Mouse (Mus musculus) neural tube, embryonic 13.5 days (tissue): ENCODE results near the gene Il9r. TPM values are rescaled to one million over a fixed set of nuclear protein-coding genes. Genes with fewer than 3 reads are reported as not detected.

ENCODE experiments used
- ATAC-seq: fragments of 200-750 bp; cut with Nextera tagmentation; 2 replicates; pipeline ENCODE4 v1.8.0; 2017; ENCODE audit warnings: low read depth, mild to moderate bottlenecking, moderate TSS enrichment, moderate library complexity
- H3K27ac ChIP-seq: fragments of 300-500 bp; sonication (generic); replicated peaks from 2 replicates; pipeline ENCODE4 v1.5.1; 2015; ENCODE audit warnings: moderate library complexity, mild to moderate bottlenecking, inconsistent platforms
- H3K27me3 ChIP-seq: fragments of 300-500 bp; sonication (generic); 2 replicates; pipeline ENCODE4 v1.6.1; 2015; ENCODE audit warnings: mild to moderate bottlenecking, inconsistent platforms
- H3K36me3 ChIP-seq: fragments of 300-500 bp; sonication (generic); 2 replicates; pipeline ENCODE4 v1.6.1; 2015; ENCODE audit warnings: mild to moderate bottlenecking, inconsistent platforms
- H3K4me1 ChIP-seq: fragments of 300-500 bp; sonication (generic); replicated peaks from 2 replicates; pipeline ENCODE4 v1.6.1; 2015; ENCODE audit warnings: inconsistent platforms
- H3K4me2 ChIP-seq: fragments of 300-500 bp; sonication (generic); 2 replicates; pipeline ENCODE4 v1.6.1; 2015; ENCODE audit warnings: inconsistent platforms, mild to moderate bottlenecking, moderate library complexity
- H3K4me3 ChIP-seq: fragments of 300-500 bp; sonication (generic); 2 replicates; pipeline ENCODE4 v1.5.1; 2015; ENCODE audit warnings: mild to moderate bottlenecking, inconsistent platforms
- H3K9ac ChIP-seq: fragments of 300-500 bp; sonication (generic); 2 replicates; pipeline ENCODE4 v1.6.1; 2015; ENCODE audit warnings: moderate library complexity, mild to moderate bottlenecking, inconsistent platforms
- H3K9me3 ChIP-seq: fragments of 300-500 bp; sonication (generic); 2 replicates; pipeline ENCODE4 v1.6.1; 2016; ENCODE audit warnings: inconsistent platforms
- WGBS: fragments of 180-500 bp; shearing (Covaris S2); methylation state at CpG from one replicate; pipeline ENCODE4 v1.1.7; 2015; 5-methylcytosine and 5-hydroxymethylcytosine counted together
- polyA plus RNA-seq: library from polyadenylated mRNA; unstranded; fragments of >200 nt; fragmentation: Nextera tagmentation; extraction: Ambion mirVana; gene quantifications from 2 replicates; pipeline ENCODE4 v1.2.1, GENCODE M21; 2015

The Il9r gene
- polyA plus RNA-seq, 1 experiment from 2014 or later = not detected

DNA sequence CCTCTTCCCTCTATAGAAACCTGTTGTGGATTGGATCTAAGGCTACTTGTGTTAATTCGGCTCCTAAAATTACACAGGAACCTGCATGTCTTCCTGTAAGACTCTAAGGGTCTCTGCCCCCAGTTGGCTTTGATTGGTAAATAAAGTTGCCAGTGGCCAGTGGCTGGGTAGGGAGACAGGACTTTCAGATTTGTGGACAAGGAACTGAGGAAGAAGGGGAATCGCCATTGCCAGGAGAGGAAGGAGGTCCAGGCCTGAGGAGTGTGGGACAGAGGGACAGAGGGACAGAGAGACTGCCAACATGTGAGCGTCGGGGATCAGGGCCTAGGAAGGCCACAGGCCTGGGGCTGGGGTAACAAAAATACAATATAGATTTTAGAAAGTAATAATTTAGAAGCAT is 18.8 kb downstream of the Il9r start:
- Histone ChIP-seq H3K4me2 (no peak overlapping the region), H3K27me3 (peaks cover 5% of the 10 kb centered on the region; the same call in 1 of the 2 replicates), H3K9ac (no peak overlapping the region), H3K4me3 (no peak overlapping the region), H3K27ac (no peak overlapping the region), H3K4me1 (no peaks in the 10 kb centered on the region), H3K36me3 (no peaks in the 10 kb centered on the region), H3K9me3 (no peaks in the 10 kb centered on the region)
- 84% methylated on average over 4 of the region's 4 CpGs for WGBS
- no peak for ATAC-seq

DNA sequence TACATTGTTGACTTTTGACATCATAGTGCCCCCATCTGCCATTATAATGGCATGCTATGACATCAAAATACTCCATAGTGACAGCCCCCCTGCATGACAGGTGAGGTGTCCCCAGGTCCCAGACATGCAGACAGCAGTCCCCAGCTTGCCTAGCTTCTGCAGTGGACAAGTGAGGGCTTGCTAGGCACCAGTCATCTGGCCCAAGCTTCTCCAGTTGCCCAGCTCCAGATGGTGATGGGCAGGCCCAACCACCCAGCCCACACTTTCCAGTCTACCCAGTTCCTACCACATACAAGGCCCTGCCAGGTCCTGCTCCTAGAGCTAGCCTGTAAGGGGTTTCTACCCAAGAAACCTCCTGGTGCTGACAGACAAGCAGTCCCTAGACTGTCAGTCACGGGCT is 21.6 kb downstream of the Il9r start:
- no peak overlapping the region for H3K4me3 ChIP-seq
- 91% methylated on average over 1 of the region's 1 CpGs for WGBS
- H3K4me1 ChIP-seq = no peaks in the 10 kb centered on the region
- H3K9ac ChIP-seq = no peak overlapping the region
- ATAC-seq = no peak
- H3K9me3 ChIP-seq = no peaks in the 10 kb centered on the region
- no peak overlapping the region for H3K27ac ChIP-seq
- H3K36me3 ChIP-seq = no peaks in the 10 kb centered on the region
- no peak overlapping the region for H3K4me2 ChIP-seq
- H3K27me3 ChIP-seq = peaks cover 5% of the 10 kb centered on the region; the same call in 1 of the 2 replicates

DNA sequence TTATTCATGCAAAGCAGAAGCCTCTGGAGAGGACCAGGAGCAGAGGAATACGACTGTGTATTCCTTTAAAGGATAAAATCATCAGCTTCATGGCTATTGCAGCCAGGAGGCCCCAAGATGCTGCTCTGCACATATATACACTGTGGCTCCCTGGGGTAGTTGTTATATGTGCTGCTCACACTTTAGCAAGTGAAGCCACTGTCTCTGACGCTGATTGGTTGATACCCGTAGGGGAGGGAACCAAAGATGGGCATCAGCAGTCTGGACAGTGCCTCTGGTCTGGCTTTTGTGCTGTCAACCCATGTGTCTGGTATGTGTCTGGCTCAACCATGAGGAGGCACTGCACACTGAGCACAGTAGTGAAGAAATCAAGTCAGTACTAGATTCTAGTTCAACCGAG is 33.4 kb downstream of the Il9r start:
- Histone ChIP-seq H3K27me3 (no peaks in the 10 kb centered on the region), H3K4me2 (no peak overlapping the region), H3K36me3 (no peaks in the 10 kb centered on the region), H3K9ac (no peak overlapping the region), H3K4me1 (peaks cover 10% of the 10 kb centered on the region), H3K9me3 (no peaks in the 10 kb centered on the region), H3K27ac (no peak overlapping the region), H3K4me3 (no peak overlapping the region)
- no peak for ATAC-seq
- 74% methylated on average over 4 of the region's 4 CpGs for WGBS

DNA sequence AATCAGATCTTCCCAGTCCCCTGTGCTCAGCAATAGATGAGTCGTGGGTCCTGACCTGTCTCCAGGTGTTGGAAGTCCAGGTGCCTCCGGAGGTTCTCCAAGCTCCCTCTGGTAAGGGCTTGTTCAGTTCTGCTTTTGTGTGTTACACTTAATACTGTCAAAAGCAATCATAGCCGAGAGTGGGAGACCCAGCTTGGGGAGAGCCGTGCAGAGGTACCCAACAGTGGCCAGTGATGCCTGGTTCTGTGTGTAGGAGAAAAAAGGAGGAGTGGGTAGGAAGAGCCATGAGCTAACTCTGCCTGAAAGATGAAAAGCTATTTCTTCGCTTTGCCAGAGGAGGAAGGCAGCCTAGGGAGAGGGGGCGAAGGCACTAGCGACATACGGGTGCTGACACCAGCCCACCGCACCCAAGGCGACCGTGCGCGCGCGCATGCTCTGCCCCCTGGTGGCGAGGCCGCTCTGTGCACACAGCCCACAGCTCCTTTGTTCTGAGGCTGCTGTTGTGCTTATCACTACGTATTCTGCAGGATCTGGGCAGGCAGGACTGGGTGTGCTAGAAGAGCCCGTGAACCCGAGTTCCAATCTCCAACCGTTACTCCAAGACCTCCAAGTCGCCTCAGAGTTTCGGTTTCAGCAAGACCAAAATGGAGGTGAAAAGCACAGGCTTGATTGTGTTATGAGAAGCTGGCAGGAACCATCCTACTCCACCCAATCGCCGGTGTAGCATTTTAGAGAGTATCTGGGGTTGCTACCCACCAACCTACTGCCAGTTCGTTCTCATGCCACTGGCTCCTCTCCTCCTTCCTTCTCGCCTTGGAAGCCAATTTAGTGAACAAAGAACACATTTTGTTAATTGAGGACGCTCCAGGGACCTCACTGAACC is 37.9 kb downstream of the Il9r start:
- no peaks in the 10 kb centered on the region for H3K9me3 ChIP-seq
- peaks cover 40% of the 10 kb centered on the region for H3K4me1 ChIP-seq
- peak overlapping the region; percentile 55 for H3K4me2 ChIP-seq
- no peaks in the 10 kb centered on the region for H3K27me3 ChIP-seq
- peak; percentile 94 for ATAC-seq
- 11% methylated on average over 28 of the region's 28 CpGs for WGBS
- H3K27ac ChIP-seq = peak overlapping the region; percentile 90
- no peaks in the 10 kb centered on the region for H3K36me3 ChIP-seq
- H3K9ac ChIP-seq = peak overlapping the region; percentile 74
- peak overlapping the region; percentile 28 for H3K4me3 ChIP-seq

DNA sequence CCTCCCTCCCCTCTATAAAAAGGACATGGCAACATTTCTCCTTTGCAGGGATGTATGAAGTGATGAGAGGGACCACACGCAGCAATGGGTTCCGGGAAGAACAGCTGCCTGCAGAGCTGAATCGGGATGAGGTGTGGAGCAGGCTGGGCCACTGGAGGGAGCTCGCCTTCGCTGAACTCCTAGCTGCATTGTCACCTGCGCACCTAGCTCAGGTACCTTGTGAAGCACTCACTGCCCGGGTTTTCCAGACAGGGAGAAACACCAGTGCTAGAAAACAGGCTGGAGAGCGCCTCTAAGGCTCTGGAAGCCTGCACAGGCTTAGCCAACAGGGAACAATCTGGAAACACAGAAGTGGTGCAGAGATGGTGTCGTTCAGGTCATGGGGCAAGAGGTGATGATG is 38.6 kb downstream of the Il9r start:
- peaks cover 45% of the 10 kb centered on the region for H3K4me1 ChIP-seq
- peak overlapping the region; percentile 55 for H3K4me2 ChIP-seq
- H3K9me3 ChIP-seq = no peaks in the 10 kb centered on the region
- ATAC-seq = peak; percentile 68
- peak overlapping the region; percentile 28 for H3K4me3 ChIP-seq
- H3K36me3 ChIP-seq = no peaks in the 10 kb centered on the region
- WGBS = 8% methylated on average over 9 of the region's 9 CpGs
- no peaks in the 10 kb centered on the region for H3K27me3 ChIP-seq
- peak overlapping the region; percentile 74 for H3K9ac ChIP-seq
- peak overlapping the region; percentile 90 for H3K27ac ChIP-seq

DNA sequence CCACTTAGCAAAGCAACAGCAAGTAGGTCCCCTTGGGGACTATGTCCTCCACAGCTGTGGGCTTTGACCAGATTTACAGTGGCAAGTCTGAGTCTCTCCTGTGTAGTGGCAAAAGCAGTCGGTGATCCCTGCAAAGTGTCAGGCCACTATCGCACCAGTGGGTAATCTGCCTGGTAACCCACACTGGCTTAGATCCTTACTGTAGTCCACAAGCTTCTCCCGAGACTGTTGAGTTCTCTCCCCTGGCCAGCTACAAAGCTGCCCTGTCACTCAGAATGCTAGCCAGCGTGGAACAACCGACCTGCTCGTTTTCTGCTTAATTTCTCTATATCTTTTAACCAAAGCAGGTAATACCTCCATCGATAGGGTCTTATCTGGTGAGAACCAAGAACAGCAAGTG is 39.7 kb downstream of the Il9r start:
- Histone ChIP-seq H3K9me3 (no peaks in the 10 kb centered on the region), H3K27me3 (no peaks in the 10 kb centered on the region), H3K4me3 (no peak overlapping the region), H3K4me1 (peaks cover 45% of the 10 kb centered on the region), H3K9ac (no peak overlapping the region), H3K36me3 (no peaks in the 10 kb centered on the region), H3K27ac (0 out of 2 replicates have a peak overlapping the region, but pooled peaks have one; percentile 11), H3K4me2 (no peak overlapping the region)
- no peak for ATAC-seq
- WGBS = 82% methylated on average over 7 of the region's 7 CpGs

DNA sequence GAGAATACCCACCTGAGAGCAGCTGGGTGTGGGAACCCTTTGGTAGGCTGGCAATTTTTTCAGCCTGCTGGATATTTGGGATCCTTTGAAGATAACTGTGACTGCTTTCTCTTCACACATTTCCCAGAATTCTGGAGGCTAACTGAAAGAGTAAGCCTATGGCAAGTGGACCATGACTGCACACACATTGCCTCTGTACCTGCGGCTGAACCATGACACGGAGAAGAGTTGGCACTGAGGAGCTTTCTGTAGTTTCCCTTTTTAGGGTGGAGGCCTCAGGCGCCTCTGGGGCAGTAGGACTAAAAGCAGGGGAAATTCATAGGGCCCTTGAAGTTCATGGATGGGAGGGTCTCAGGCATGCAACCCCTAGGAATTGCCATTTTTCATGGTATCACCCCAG is 40.9 kb downstream of the Il9r start:
- Histone ChIP-seq H3K4me3 (no peak overlapping the region), H3K36me3 (no peaks in the 10 kb centered on the region), H3K4me1 (peaks cover 45% of the 10 kb centered on the region), H3K9ac (no peak overlapping the region), H3K27me3 (no peaks in the 10 kb centered on the region), H3K4me2 (no peak overlapping the region), H3K9me3 (no peaks in the 10 kb centered on the region), H3K27ac (peak overlapping the region; percentile 88; the same call in 1 of the 2 replicates)
- 86% methylated on average over 3 of the region's 3 CpGs for WGBS
- ATAC-seq = no peak

DNA sequence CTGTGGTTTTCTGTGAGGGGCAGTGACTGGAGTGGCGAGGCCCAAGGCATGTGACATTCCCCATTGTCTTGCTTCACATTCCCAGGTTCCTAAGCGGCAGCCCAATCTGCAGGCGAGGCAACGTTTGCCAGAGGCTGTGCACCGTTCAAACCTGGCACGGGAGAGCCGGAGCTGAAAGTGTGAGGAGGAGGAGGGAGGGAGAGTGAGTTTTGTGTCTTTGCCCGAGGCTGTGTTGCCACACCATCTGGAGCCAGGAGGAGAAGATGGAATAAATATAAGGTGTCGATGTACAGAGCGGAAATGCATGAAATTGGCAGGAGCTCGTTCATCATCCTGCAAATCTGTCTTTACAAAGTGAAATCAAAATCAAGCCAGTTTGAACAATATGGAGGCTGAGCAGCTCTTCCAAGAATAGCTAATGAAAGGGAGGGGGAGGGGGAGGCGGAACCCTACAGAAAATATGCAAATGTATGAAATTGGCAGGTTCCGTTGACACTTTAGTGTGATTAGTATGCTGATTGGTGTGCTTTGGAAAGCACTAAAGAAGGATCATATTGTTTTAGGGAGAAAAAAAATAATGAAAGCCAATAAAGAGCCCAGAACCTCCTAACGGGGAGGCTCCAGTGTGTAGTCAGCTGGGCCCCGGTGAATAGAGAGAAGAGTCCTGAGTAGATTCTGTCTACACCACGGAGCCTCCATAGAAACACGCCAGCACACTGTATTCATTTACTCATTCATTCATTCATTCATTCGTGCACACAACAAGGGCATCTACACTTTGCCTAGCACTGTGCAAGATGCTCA is 42.1 kb downstream of the Il9r start:
- no peaks in the 10 kb centered on the region for H3K9me3 ChIP-seq
- peak overlapping the region; percentile 88 for H3K27ac ChIP-seq
- no peak overlapping the region for H3K4me3 ChIP-seq
- no peaks in the 10 kb centered on the region for H3K36me3 ChIP-seq
- no peaks in the 10 kb centered on the region for H3K27me3 ChIP-seq
- 17% methylated on average over 18 of the region's 18 CpGs for WGBS
- peaks cover 45% of the 10 kb centered on the region for H3K4me1 ChIP-seq
- peak overlapping the region; percentile 43; the same call in 1 of the 2 replicates for H3K9ac ChIP-seq
- ATAC-seq = peak; percentile 52
- peak overlapping the region; percentile 29 for H3K4me2 ChIP-seq

DNA sequence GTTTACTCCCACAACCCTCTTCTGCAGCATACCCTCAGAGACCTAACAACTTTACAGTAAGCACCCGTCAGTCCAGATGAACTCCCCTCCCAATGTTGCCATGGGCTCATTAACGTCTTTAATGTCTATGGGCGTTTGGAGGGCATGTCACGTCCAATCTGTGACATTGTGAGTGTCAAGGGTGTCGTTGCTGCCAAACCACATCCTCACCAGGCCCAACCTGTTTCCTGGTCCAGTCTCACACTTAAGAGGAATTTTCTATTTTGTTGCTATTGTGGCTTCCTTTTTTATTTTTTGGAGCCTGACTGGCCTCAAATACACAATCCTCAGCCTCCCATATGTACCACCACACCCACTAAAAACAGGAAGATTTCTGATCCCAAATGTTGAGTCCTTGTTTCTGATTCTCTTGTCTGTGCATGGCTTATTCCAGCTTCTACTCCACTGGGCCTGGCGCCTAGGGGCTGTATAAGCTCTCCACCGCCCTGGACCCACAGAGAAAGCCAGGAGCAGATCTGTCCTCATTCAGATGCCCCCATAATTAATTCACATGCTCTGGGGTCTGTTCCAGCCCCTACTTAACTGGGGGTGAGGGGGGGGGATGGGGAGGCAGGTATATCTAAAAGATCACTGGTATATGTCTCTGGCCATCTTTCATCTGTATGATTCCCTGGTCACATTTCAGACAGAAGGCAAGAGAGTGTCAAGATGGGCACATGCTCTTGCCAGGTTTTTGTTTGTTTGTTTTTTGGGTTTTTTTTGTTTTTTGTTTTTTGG is 43.0 kb downstream of the Il9r start:
- H3K27ac ChIP-seq = peak overlapping the region; percentile 88
- no peaks in the 10 kb centered on the region for H3K36me3 ChIP-seq
- ATAC-seq = no peak
- H3K4me3 ChIP-seq = no peak overlapping the region
- no peak overlapping the region for H3K9ac ChIP-seq
- no peak overlapping the region for H3K4me2 ChIP-seq
- WGBS = 53% methylated on average over 7 of the region's 7 CpGs
- peaks cover 39% of the 10 kb centered on the region for H3K4me1 ChIP-seq
- H3K27me3 ChIP-seq = no peaks in the 10 kb centered on the region
- no peaks in the 10 kb centered on the region for H3K9me3 ChIP-seq

DNA sequence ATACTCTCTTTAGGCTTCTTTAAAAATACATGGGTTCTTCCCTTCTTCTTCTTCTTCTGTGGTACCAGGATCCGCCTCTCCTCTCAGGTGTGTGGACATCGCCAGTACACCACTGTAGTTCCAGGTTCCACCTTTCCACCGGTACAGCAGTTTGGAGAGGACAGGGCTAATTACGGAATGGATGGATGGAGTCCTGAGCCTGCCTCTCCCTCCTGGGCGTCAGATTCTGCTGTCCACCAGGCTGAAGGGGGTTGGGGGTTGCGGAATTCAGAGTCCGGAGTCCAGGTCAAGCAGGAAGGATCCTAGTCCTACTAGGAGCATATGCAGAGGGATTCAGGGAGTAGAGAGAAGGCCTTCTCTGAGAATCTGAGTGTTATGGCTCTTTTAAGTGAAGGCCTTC is 46.9 kb downstream of the Il9r start:
- H3K27me3 ChIP-seq = no peaks in the 10 kb centered on the region
- peaks cover 22% of the 10 kb centered on the region for H3K4me1 ChIP-seq
- no peak for ATAC-seq
- H3K27ac ChIP-seq = no peak overlapping the region
- H3K9me3 ChIP-seq = no peaks in the 10 kb centered on the region
- H3K9ac ChIP-seq = no peak overlapping the region
- 92% methylated on average over 7 of the region's 7 CpGs for WGBS
- no peaks in the 10 kb centered on the region for H3K36me3 ChIP-seq
- H3K4me2 ChIP-seq = no peak overlapping the region
- H3K4me3 ChIP-seq = no peak overlapping the region

DNA sequence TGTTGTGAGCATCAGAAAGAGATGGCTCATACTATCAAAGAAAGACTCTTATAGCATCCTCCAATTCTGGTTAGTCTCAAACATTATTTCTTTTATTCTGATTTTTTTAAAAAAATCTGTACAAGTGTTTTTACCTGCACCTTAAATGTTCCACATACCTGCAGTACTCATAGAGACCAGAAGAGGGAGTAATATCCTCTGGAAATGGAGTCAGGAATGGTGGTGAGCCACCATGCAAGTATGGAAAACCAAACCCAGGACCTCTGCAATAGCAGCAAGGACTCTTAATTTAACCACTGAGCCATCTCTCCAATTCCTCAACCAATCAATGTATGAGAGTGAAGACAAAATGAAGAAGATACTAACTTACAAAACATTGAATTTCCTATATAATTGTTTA is 47.3 kb downstream of the Il9r start:
- no peak for ATAC-seq
- Histone ChIP-seq H3K4me3 (no peak overlapping the region), H3K27me3 (no peaks in the 10 kb centered on the region), H3K36me3 (no peaks in the 10 kb centered on the region), H3K9ac (no peak overlapping the region), H3K27ac (no peak overlapping the region), H3K4me2 (no peak overlapping the region), H3K9me3 (no peaks in the 10 kb centered on the region), H3K4me1 (peaks cover 18% of the 10 kb centered on the region)

DNA sequence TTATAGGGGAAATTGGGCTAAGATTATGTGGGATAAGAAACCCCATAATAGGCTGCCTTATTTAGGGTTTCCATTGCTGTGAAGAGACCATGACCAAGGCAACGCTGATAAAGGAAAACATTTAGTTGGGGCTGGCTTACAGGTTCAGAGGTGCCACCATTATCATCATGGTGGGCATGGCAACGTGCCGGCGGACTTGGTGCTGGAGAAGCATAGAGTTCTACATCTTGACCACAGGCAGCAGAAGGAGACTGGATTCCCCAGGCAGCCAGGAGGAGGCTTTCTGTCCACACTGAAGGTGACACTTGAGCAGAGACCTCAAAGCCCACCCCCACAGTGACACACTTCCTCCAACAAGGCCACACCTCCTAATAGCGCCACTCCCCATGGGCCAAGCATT is 48.8 kb downstream of the Il9r start:
- 90% methylated on average over 5 of the region's 5 CpGs for WGBS
- no peak overlapping the region for H3K9ac ChIP-seq
- H3K4me3 ChIP-seq = no peak overlapping the region
- H3K27me3 ChIP-seq = no peaks in the 10 kb centered on the region
- no peaks in the 10 kb centered on the region for H3K36me3 ChIP-seq
- H3K4me1 ChIP-seq = peaks cover 6% of the 10 kb centered on the region; the same call in 1 of the 2 replicates
- no peak for ATAC-seq
- H3K4me2 ChIP-seq = no peak overlapping the region
- no peak overlapping the region for H3K27ac ChIP-seq
- H3K9me3 ChIP-seq = no peaks in the 10 kb centered on the region
